Mouse (Mus musculus) T-helper 2 cell (primary cell): ENCODE results near the gene Esrrg.

ENCODE experiments used
- in situ Hi-C: fragments of 300-600 bp; cut with MboI, MseI; formaldehyde crosslinking; loops from one replicate; pipeline ENCODE4 v1.15.1; 2025; ENCODE audit warnings: high pct_unique_total_duplicates

Gene Esrrg

DNA sequence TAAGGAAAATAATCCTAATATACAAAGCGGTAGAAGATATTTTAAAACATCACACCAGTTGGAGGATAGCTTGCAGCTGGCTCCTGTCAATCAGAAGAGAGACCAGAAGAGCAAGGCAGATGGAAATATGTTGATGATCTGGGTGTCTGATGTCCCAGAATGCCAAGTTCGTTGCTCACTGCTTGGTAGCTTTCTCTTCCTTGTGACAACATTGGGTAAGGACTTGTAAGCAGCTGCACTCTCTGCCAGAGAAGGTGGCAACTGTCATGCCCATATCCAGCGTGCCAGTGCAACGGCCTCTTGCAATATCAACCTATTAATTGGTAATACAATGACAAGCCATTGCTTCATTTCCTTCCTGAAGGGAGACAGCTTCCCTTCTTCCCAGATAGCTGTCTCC lies 296.1 kb downstream of the Esrrg start:
- in situ Hi-C loops = no loop called here

DNA sequence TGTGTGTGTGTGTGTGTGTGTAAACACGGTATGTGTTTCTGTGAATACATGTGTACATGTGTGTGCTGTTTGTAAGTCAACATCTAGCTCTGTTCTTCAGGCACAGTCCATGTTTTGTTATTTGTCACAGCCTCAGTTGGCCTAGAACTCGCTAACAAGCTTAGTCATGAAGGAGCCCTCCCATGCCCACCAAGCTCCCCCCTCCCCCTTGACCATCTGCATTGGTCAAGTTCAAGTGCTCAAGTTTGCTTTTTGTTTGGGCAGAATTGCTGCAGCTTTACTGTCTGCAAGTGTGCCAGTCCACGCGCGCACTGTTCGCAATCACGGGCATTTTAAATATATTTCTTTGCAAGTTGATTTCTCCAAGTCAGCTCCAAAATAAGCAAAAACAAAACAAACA lies 298.8 kb downstream of the Esrrg start:
- in situ Hi-C loops = no loop called here

DNA sequence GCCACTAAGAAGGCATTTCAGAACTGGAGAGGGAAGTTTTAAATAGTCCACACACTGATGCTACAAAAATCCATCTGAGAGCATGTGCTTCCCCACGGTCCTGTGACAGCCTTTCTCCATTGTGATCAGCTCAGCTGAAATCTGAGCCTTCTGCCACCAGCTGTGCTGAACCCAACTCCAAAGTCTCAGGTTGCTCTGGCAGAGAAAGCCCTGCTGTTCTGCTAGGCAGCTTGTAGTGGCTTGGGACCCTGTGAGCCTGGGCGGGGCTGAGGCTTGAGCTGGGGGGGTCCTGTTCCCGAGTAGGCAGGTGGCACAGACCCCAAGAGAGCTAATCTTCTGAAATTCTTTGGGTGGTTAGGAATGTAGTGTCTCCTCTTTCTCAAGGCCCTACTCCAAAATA lies 299.3 kb downstream of the Esrrg start:
- in situ Hi-C loops = no loop called here

DNA sequence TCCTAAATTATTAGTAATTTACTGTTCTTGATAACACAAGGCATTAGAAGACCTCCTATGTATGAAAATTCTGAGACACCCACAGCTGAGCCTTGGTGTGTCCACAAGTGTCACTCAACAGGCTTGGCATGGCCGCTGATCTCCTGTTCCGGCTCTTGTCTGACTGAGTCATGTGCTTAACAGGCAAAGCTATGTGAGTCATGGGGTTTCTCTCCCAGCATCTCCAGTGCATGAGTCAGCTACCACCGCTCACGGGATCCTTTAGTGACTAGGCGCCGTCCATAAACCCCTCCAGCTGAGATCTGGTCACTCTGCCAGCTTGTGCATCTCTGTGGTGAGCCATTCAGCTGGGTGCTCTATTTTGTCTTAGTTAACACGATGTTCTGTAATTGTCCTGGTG lies 302.1 kb downstream of the Esrrg start:
- in situ Hi-C loops = no loop called here

- in situ Hi-C loops = no loop called here
Measured at GRCm38 (mm10) chr1:187911201-187911600, 302.6 kb downstream of the Esrrg start.

GRCm38 (mm10) chr1:187918303-187918702 lies 309.7 kb downstream of the Esrrg start:
- in situ Hi-C loops = no loop called here

DNA sequence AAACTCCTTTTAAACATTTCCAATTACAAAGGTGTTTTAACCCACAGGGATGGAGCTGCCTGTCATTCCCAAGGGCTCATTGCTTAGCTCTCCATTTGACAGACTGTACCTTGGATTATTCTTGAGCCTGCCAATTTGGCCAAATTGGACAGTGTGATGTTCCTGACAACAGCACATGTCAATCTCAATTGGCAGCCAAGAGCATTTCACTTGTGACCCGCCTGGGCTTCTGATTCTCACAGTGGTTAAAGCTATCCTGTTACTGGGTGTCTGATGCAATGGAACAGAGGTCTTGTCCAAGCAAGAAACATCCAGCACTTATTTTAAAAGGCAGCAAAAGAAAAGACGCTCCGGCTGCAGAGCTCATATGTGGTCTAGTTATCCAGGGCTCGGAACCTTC lies 310.3 kb downstream of the Esrrg start:
- in situ Hi-C loops = no loop called here

DNA sequence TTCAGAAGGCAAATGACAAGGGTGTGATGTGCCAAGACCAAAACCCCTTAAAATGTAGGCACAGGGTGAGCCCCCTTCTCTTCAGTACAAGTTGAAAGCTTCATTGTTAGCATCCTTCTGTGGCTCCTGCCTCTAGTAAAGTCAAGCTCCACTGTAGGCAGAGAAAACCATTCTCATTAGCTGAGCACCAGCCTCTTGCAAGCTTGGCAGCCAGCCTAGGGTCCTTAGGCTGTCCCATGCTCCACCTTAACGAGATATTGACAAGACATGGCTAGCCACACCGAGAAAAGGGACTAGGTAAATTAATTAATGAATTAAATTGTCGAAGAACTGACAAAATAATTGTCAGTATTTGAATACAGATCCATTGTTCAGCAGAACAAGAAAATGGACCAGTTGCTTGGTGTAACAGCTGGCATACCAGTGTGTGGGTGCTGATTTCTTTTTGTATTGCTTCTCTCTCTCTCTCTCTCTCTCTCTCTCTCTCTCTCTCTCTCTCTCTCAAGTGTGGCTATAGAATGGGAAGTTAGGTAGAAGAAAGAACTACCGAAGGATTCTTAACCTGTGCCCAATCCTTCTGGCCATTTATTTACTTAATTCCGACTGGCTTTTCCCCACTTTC lies 311.7 kb downstream of the Esrrg start:
- in situ Hi-C loops = no loop called here

- in situ Hi-C loops = no loop called here
Measured at GRCm38 (mm10) chr1:187931146-187931545, 322.6 kb downstream of the Esrrg start.

- in situ Hi-C loops = no loop called here
Measured at GRCm38 (mm10) chr1:187938652-187939051, 330.1 kb downstream of the Esrrg start.

DNA sequence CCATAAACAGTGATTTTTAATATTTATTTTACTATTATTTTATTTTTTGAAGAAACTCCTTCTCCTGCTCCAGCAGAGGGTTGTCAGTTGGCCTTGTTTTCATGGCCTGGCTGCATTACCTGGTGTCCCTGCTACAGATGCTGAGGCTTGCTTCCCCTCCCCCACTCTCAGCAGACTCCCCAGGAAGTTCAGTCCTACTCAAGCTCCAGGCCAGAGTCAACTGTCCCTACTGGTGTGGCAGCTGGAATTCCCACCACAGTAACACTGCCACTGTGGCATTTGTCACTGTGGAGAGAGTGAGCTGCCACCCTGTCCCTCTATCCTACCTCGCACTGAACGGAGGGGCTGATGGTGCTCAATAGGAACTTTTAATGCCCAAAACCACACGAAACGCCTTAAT lies 330.5 kb downstream of the Esrrg start:
- in situ Hi-C loops = no loop called here

DNA sequence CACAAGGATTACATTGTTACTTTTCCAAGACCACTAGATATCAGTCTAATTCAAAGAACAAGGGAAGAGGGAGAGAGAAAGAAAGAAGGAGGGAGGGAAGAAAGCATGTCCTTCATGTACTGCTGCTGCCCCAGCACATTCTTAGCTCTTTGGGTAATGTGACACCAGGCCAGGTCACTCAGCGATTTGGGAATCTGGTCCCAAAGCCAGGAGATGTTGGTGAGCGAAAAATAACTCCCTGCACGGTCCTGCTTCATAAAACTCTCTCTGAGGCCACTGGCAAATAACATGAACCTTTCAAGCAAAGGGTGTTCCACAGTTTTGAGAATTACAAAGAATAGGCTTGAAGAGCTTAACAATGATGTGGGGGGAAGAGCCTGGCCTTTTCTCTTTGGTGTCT lies 342.9 kb downstream of the Esrrg start:
- in situ Hi-C loops = no loop called here

- in situ Hi-C loops = no loop called here
Measured at GRCm38 (mm10) chr1:187956702-187957101, 348.1 kb downstream of the Esrrg start.

GRCm38 (mm10) chr1:187959192-187959591 lies 350.6 kb downstream of the Esrrg start:
- in situ Hi-C loops = no loop called here

DNA sequence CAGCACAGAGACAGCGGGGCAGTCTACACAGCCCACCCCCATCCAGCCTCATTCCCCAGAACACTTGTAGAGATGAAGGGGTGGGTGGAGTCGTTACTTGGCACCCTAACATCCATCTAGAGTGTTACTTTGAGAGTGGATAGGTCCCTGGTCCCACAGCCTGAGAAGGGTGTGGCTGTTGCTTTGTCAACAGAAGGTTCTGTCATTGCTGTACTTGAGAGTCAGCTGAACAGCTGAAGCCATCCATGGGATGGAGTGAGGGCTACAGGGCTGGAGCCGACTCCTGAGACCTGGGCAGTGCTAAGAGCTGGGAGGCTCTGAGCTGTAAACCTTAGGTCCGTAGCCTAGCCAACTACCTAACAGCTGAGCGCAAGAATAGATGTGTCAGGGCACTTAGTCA lies 352.9 kb downstream of the Esrrg start:
- in situ Hi-C loops = no loop called here

GRCm38 (mm10) chr1:187964829-187965760 lies 356.5 kb downstream of the Esrrg start:
- in situ Hi-C loops = no loop called here

- in situ Hi-C loops = no loop called here
Measured at GRCm38 (mm10) chr1:187965921-187966320, 357.3 kb downstream of the Esrrg start.

DNA sequence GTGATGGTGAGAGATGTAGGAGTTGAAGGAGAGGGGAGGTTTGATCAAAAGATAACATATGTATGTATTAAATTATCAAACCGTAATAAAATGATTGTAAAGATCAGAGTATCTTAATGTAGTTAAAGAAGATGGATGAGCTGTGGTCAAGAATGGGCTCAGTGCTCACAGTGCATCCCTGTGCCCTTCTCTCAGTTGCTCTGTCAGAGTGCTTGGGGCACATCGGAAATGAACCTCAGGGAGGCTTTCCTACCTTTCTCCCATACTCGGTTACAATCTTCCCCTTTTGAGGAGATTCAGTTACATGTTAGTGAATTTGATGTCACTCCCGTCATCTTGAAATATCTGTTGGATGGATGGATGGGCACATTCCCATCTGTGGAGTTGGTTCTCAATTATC lies 359.8 kb downstream of the Esrrg start:
- in situ Hi-C loops = no loop called here

DNA sequence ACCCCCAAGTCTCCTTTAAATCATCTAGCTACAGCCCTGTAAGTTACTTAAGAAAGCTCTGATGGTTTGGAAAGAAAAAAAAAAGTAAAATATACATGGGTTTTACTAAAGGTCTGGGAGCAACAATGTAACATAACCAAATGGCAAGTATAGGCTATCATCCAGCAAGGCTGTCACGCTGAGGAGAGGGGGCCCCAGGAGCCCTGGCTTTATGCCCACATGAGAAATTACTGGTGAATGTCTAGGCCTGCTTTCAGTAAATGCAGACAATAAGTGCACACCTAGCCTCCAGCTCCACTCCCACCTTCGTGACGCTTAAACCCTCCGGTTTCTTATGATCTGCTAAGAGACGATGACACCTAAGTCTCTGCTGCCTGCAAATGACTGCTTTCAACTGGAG lies 360.9 kb downstream of the Esrrg start:
- in situ Hi-C loops = no loop called here

GRCm38 (mm10) chr1:187974396-187974795 lies 365.8 kb downstream of the Esrrg start:
- in situ Hi-C loops = no loop called here

GRCm38 (mm10) chr1:187975465-187976352 lies 367.1 kb downstream of the Esrrg start:
- in situ Hi-C loops = no loop called here

DNA sequence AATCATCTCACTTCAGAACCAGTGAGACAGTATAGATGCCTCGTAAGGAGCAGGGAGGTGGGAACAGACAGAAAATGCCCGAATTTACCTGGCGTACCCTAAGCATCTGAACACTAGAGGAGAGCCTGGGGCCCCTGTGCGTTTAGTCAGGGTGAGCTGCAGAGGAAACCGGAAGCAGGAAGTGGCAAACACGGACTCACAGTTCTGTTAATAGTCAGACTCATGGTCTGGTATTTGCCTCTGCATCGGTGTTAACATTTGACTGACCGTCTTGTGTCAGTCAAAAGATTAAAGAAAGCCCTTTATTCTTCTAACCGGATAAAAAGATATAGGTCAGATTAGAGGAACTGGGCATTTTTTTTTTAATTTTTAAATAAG lies 367.8 kb downstream of the Esrrg start:
- in situ Hi-C loops = no loop called here
